Mouse (Mus musculus) regulatory T cell (primary cell): ENCODE measurements around the gene Pnn.

Experiments
- in situ Hi-C: fragments of 300-600 bp; cut with MboI, MseI; formaldehyde crosslinking; loops from one replicate; pipeline ENCODE4 v1.15.1; 2025; ENCODE audit warnings: high pct_unique_total_duplicates

Pnn gene

GRCm38 (mm10) chr12:59072286-59072685 lies 5.6 kb downstream of the Pnn start:
- in situ Hi-C loops: loop anchor here (25.0 kb wide), 1 partner anchor 140 kb away; the partner anchor contains the start of gene Fbxo33

GRCm38 (mm10) chr12:59074052-59074451 lies 7.4 kb downstream of the Pnn start:
- in situ Hi-C loops: loop anchor here (25.0 kb wide), 1 partner anchor 138 kb away; the partner anchor contains the start of gene Fbxo33

DNA sequence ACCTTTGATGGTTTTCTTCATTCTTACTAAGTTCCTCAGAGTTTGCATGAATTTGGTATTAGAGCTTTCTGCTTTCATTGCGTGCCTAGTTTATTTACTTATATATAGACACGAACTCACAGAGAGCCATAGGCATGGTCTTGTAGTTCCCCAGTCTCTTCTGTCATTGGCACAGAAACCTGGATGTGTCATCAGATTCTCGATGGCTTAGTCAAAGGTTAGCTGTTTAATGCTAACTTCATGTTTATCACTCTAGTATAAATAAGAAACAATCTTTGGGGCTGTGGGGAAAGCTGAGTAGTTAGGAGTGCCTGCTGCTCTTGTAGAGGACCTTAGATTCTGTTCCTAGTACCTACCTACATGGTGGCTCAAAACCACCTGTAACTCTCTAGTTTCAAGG lies 10.3 kb downstream of the Pnn start:
- in situ Hi-C loops: loop anchor here (5.0 kb wide), 1 partner anchor 50 kb away; no protein-coding TSS in a partner anchor

GRCm38 (mm10) chr12:59077883-59078282 lies 11.2 kb downstream of the Pnn start:
- in situ Hi-C loops: loop anchor here (5.0 kb wide), 1 partner anchor 49 kb away; no protein-coding TSS in a partner anchor

- in situ Hi-C loops: no loop called here
These were observed 13.8 kb downstream of the Pnn start for GRCm38 (mm10) chr12:59080461-59080860.

DNA sequence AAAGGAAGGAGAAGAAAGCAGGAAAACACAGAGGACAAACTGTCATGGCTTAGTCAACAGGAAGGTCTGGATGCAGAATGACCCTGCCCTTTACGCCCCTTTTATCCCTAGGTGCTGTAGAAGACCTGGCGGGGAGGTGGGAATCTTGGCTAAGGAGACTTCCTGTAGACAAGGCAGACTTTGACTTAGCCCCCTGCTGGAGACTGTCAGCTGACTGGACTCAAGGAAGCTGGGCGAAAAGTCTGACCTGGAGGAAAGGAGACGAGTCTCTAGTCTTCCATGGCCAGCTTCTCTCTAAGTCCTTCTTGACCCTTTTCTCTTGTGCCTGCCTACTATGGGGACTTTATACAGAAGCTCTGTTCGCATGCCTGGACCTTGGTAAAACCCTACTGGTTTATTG lies 17.8 kb downstream of the Pnn start:
- in situ Hi-C loops: no loop called here

GRCm38 (mm10) chr12:59086171-59086570 lies 19.5 kb downstream of the Pnn start:
- in situ Hi-C loops: no loop called here

GRCm38 (mm10) chr12:59093543-59093942 lies 26.9 kb downstream of the Pnn start:
- in situ Hi-C loops: no loop called here

GRCm38 (mm10) chr12:59095104-59096025 lies 28.7 kb downstream of the Pnn start, which contains the start of gene Mia2:
TSS of gene Mia2 (plus strand) at chr12:59095799.
- in situ Hi-C loops: no loop called here

- in situ Hi-C loops: no loop called here
These were observed 38.1 kb downstream of the Pnn start for GRCm38 (mm10) chr12:59104771-59105170.

DNA sequence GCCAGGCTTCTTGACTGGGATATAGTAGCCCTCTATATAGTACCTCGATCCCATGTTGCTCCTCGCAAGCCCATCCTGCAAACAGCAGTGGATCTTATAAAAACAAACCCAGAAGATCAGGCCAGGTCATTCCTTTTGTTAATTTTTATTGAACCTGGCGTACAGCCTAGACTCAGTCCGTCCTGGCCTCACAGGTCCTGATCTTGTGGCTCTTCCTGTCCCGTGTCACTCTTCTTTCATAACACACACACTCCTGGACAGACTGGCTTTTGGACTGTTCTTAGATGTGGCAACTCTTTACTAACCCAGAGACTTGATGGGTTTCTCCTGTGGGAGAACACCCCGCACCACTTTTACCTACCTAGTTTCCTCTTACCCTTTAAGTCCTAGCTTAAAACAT lies 39.2 kb downstream of the Pnn start:
- in situ Hi-C loops: no loop called here

- in situ Hi-C loops: no loop called here
These were observed 39.8 kb downstream of the Pnn start for GRCm38 (mm10) chr12:59106491-59106890.

GRCm38 (mm10) chr12:59107926-59108325 lies 41.2 kb downstream of the Pnn start:
- in situ Hi-C loops: no loop called here

DNA sequence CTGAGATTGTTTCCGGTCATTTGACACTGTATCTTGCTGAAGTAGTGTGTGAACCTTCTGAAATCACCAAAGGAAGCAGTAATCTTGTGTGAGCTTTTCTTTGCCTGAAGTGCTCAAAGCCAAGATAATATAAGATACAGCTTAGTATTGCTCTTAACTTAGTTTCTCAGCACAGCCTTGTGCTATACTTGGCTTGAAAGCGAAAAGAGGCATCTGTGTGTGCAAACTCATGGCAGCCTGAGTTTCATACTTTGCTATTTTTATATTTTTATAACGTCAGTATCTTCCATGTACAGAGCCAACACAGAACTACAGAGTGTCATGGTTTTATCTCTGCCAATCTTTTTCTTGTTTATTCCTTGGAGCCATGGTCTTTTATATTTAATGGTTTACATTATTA lies 50.5 kb downstream of the Pnn start:
- in situ Hi-C loops: no loop called here
